Mouse (Mus musculus) bone marrow, adult 2 months (tissue): ENCODE data around the gene Necab3. TPM values are rescaled to one million over a fixed set of nuclear protein-coding genes. Genes with fewer than 3 reads are reported as not detected.

Experiments used
- H3K27ac ChIP-seq: fragments of 200-500 bp; 2 replicates; pipeline ENCODE4 v1.5.1; 2012; ENCODE audit warnings: low read depth, mild to moderate bottlenecking, control low read depth, inconsistent platforms, low read length; ENCODE audit not compliant: control insufficient read depth, poor library complexity, insufficient read depth
- H3K4me1 ChIP-seq: fragments of 200-500 bp; 2 replicates; pipeline ENCODE4 v1.6.1; 2011; ENCODE audit warnings: low read length; ENCODE audit not compliant: control insufficient read depth, insufficient read depth
- H3K4me3 ChIP-seq: fragments of 200-500 bp; replicated peaks from 2 replicates; pipeline ENCODE3; 2011; ENCODE audit warnings: mild to moderate bottlenecking, low read depth, low read length, control low read depth; ENCODE audit not compliant: control insufficient read depth
- CTCF ChIP-seq: fragments of 200-500 bp; IDR thresholded peaks from 2 replicates; pipeline ENCODE4 v1.5.1; 2011; ENCODE audit warnings: low read length, control low read depth; ENCODE audit not compliant: control insufficient read depth, insufficient read depth
- POLR2A ChIP-seq: fragments of 200-500 bp; IDR thresholded peaks from 2 replicates; pipeline ENCODE4 v1.6.1; 2011; ENCODE audit warnings: low read depth, mild to moderate bottlenecking, control low read depth, low read length, borderline replicate concordance; ENCODE audit not compliant: control insufficient read depth
- WGBS: fragments of 180-500 bp; shearing (Covaris S2); methylation state at CpG from one replicate; pipeline ENCODE4 v1.1.7; 2018; 5-methylcytosine and 5-hydroxymethylcytosine counted together
- polyA plus RNA-seq: library from polyadenylated mRNA; stranded (reverse); fragments of >200 nt; gene quantifications from 2 replicates; pipeline ENCODE4 v1.2.4, GENCODE M21; 2011; ENCODE audit warnings: low replicate concordance; ENCODE audit not compliant: missing spikeins, insufficient read depth, insufficient read length

Necab3 gene
- polyA plus RNA-seq, 1 experiment, result 5.3 TPM

- Histone ChIP-seq H3K4me3 (peak overlapping the region; percentile 41), H3K4me1 (peaks cover 2% of the 10 kb centered on the region; the same call in 1 of the 2 replicates), H3K27ac (no peak overlapping the region; the same call in 1 of the 2 replicates)
- WGBS, result 18% methylated on average over 27 of the region's 27 CpGs
- peak; percentile 32; the same call in 1 of the 2 replicates for TF ChIP-seq POLR2A
- TF ChIP-seq CTCF, result peak; percentile 78
These were observed 6.2 kb downstream of the Necab3 start for GRCm38 (mm10) chr2:154552424-154552907.

GRCm38 (mm10) chr2:154551927-154552326, 6.8 kb downstream of the Necab3 start:
- no peak for TF ChIP-seq POLR2A
- H3K4me3 ChIP-seq, result no peak overlapping the region
- WGBS, result 55% methylated on average over 21 of the region's 21 CpGs
- H3K4me1 ChIP-seq, result peaks cover 2% of the 10 kb centered on the region; the same call in 1 of the 2 replicates
- H3K27ac ChIP-seq, result no peak overlapping the region; the same call in 1 of the 2 replicates

- 76% methylated on average over 4 of the region's 4 CpGs for WGBS
- H3K4me3 ChIP-seq, result peak within 1 kb of the TSS; percentile 41
- no peak within 1 kb of the TSS; the same call in 1 of the 2 replicates for H3K27ac ChIP-seq
- TF ChIP-seq POLR2A, result no peak
- TF ChIP-seq CTCF, result no peak
- peaks cover 2% of the 10 kb centered on the region; the same call in 1 of the 2 replicates for H3K4me1 ChIP-seq
These were observed 7.2 kb downstream of the Necab3 start, which contains the start of gene Actl10 for GRCm38 (mm10) chr2:154551476-154551875. TSS of gene Actl10 (plus strand) at chr2:154551776.

- no peak for TF ChIP-seq CTCF
- no peak for TF ChIP-seq POLR2A
- no peak overlapping the region for H3K4me3 ChIP-seq
- no peak overlapping the region for H3K27ac ChIP-seq
- WGBS, result 69% methylated on average over 2 of the region's 2 CpGs
- peaks cover 2% of the 10 kb centered on the region; the same call in 1 of the 2 replicates for H3K4me1 ChIP-seq
These were observed 7.8 kb downstream of the Necab3 start for GRCm38 (mm10) chr2:154550937-154551336.

- H3K27ac ChIP-seq, result no peak overlapping the region
- no peak for TF ChIP-seq POLR2A
- TF ChIP-seq CTCF, result no peak
- WGBS, result 16% methylated on average over 20 of the region's 20 CpGs
- H3K4me1 ChIP-seq, result peaks cover 2% of the 10 kb centered on the region; the same call in 1 of the 2 replicates
- H3K4me3 ChIP-seq, result no peak overlapping the region
These were observed 8.9 kb downstream of the Necab3 start for GRCm38 (mm10) chr2:154549886-154550189.

- Histone ChIP-seq H3K4me1 (peaks cover 2% of the 10 kb centered on the region; the same call in 1 of the 2 replicates), H3K27ac (no peak overlapping the region), H3K4me3 (no peak overlapping the region)
- WGBS, result 8% methylated on average over 48 of the region's 48 CpGs
- TF ChIP-seq CTCF (no peak), POLR2A (no peak)
These were observed 9.4 kb downstream of the Necab3 start for GRCm38 (mm10) chr2:154549127-154549885.

GRCm38 (mm10) chr2:154548688-154549087, 10.0 kb downstream of the Necab3 start:
- peaks cover 2% of the 10 kb centered on the region; the same call in 1 of the 2 replicates for H3K4me1 ChIP-seq
- TF ChIP-seq POLR2A (no peak), CTCF (no peak)
- no peak overlapping the region for H3K4me3 ChIP-seq
- no peak overlapping the region for H3K27ac ChIP-seq
- 59% methylated on average over 3 of the region's 3 CpGs for WGBS

GRCm38 (mm10) chr2:154546711-154547110, 12.0 kb downstream of the Necab3 start, which contains the start of gene 1700003F12Rik:
TSS of gene 1700003F12Rik (plus strand) at chr2:154547085.
- no peak for TF ChIP-seq POLR2A
- Histone ChIP-seq H3K4me1 (no peaks in the 10 kb centered on the region), H3K4me3 (no peak within 1 kb of the TSS), H3K27ac (no peak within 1 kb of the TSS)
- 86% methylated on average over 10 of the region's 10 CpGs for WGBS
